Mouse (Mus musculus): Measurements from ENCODE around the gene Foxa1.

Foxa1 gene

GRCm38 (mm10) chr12:57550181-57550808, 3.6 kb upstream of the Foxa1 start:
- Histone ChIP-seq H3K4me1 (replicated peaks; ENCODE audit: low read depth, low read length) (peaks cover 43% of the 10 kb centered on the region), H3K36me3 (ENCODE audit: insufficient read depth, low read length) (no peaks in the 10 kb centered on the region), H3K9me3 (ENCODE audit: low read length) (no peaks in the 10 kb centered on the region), H3K4me3 (replicated peaks; ENCODE audit: low read length) (peak overlapping the region; percentile 43), H3K27me3 (ENCODE audit: insufficient read depth, low read length) (peaks cover 95% of the 10 kb centered on the region)
- no peak for TF ChIP-seq NANOG (IDR thresholded peaks at IDR 0.05; ENCODE audit: borderline replicate concordance, low read length)
- no peak for TF ChIP-seq CTCF (conservative IDR thresholded peaks at IDR 0.05; ENCODE audit: low read length)
- no peak for TF ChIP-seq POU5F1 (IDR thresholded peaks at IDR 0.05; ENCODE audit: borderline replicate concordance, low read length)

GRCm38 (mm10) chr12:57549667-57550160, 3.0 kb upstream of the Foxa1 start:
- H3K27me3 ChIP-seq (ENCODE audit: insufficient read depth, low read length), result peaks cover 94% of the 10 kb centered on the region
- H3K4me3 ChIP-seq (replicated peaks; ENCODE audit: low read length), result peak overlapping the region; percentile 43
- no peaks in the 10 kb centered on the region for H3K36me3 ChIP-seq (ENCODE audit: insufficient read depth, low read length)
- peaks cover 45% of the 10 kb centered on the region for H3K4me1 ChIP-seq (replicated peaks; ENCODE audit: low read depth, low read length)
- TF ChIP-seq POU5F1 (IDR thresholded peaks at IDR 0.05; ENCODE audit: borderline replicate concordance, low read length) (no peak), CTCF (conservative IDR thresholded peaks at IDR 0.05; ENCODE audit: low read length) (no peak), NANOG (IDR thresholded peaks at IDR 0.05; ENCODE audit: borderline replicate concordance, low read length) (no peak)
- H3K9me3 ChIP-seq (ENCODE audit: low read length), result no peaks in the 10 kb centered on the region

- Histone ChIP-seq H3K4me1 (replicated peaks; ENCODE audit: low read depth, low read length) (peaks cover 46% of the 10 kb centered on the region), H3K36me3 (ENCODE audit: insufficient read depth, low read length) (no peaks in the 10 kb centered on the region), H3K9me3 (ENCODE audit: low read length) (no peaks in the 10 kb centered on the region), H3K4me3 (replicated peaks; ENCODE audit: low read length) (peak overlapping the region; percentile 43), H3K27me3 (ENCODE audit: insufficient read depth, low read length) (peaks cover 95% of the 10 kb centered on the region)
- TF ChIP-seq CTCF (conservative IDR thresholded peaks at IDR 0.05; ENCODE audit: low read length) (no peak), NANOG (IDR thresholded peaks at IDR 0.05; ENCODE audit: borderline replicate concordance, low read length) (no peak), POU5F1 (IDR thresholded peaks at IDR 0.05; ENCODE audit: borderline replicate concordance, low read length) (no peak)
Observed at GRCm38 (mm10) chr12:57548981-57549666, 2.4 kb upstream of the Foxa1 start.

GRCm38 (mm10) chr12:57548352-57548980, 1.8 kb upstream of the Foxa1 start:
- peaks cover 47% of the 10 kb centered on the region for H3K4me1 ChIP-seq (replicated peaks; ENCODE audit: low read depth, low read length)
- TF ChIP-seq CTCF (conservative IDR thresholded peaks at IDR 0.05; ENCODE audit: low read length) (no peak; the same call in 1 of the 2 replicates), NANOG (IDR thresholded peaks at IDR 0.05; ENCODE audit: borderline replicate concordance, low read length) (no peak), POU5F1 (IDR thresholded peaks at IDR 0.05; ENCODE audit: borderline replicate concordance, low read length) (no peak)
- H3K36me3 ChIP-seq (ENCODE audit: insufficient read depth, low read length), result no peaks in the 10 kb centered on the region
- H3K4me3 ChIP-seq (replicated peaks; ENCODE audit: low read length), result no peak overlapping the region
- H3K9me3 ChIP-seq (ENCODE audit: low read length), result no peaks in the 10 kb centered on the region
- peaks cover 95% of the 10 kb centered on the region for H3K27me3 ChIP-seq (ENCODE audit: insufficient read depth, low read length)

GRCm38 (mm10) chr12:57547890-57548289, 1.2 kb upstream of the Foxa1 start:
- Histone ChIP-seq H3K4me3 (replicated peaks; ENCODE audit: low read length) (no peak overlapping the region), H3K27me3 (ENCODE audit: insufficient read depth, low read length) (peaks cover 95% of the 10 kb centered on the region), H3K9me3 (ENCODE audit: low read length) (no peaks in the 10 kb centered on the region), H3K36me3 (ENCODE audit: insufficient read depth, low read length) (no peaks in the 10 kb centered on the region), H3K4me1 (replicated peaks; ENCODE audit: low read depth, low read length) (peaks cover 52% of the 10 kb centered on the region)
- no peak for TF ChIP-seq NANOG (IDR thresholded peaks at IDR 0.05; ENCODE audit: borderline replicate concordance, low read length)
- no peak for TF ChIP-seq POU5F1 (IDR thresholded peaks at IDR 0.05; ENCODE audit: borderline replicate concordance, low read length)
- no peak for TF ChIP-seq CTCF (conservative IDR thresholded peaks at IDR 0.05; ENCODE audit: low read length)

GRCm38 (mm10) chr12:57545371-57546241, 1.1 kb downstream of the Foxa1 start:
- peak overlapping the region; percentile 76 for H3K4me3 ChIP-seq (replicated peaks; ENCODE audit: low read length)
- H3K4me1 ChIP-seq (replicated peaks; ENCODE audit: low read depth, low read length), result peaks cover 52% of the 10 kb centered on the region
- H3K36me3 ChIP-seq (ENCODE audit: insufficient read depth, low read length), result no peaks in the 10 kb centered on the region
- H3K9me3 ChIP-seq (ENCODE audit: low read length), result no peaks in the 10 kb centered on the region
- no peak for TF ChIP-seq POU5F1 (IDR thresholded peaks at IDR 0.05; ENCODE audit: borderline replicate concordance, low read length)
- no peak for TF ChIP-seq NANOG (IDR thresholded peaks at IDR 0.05; ENCODE audit: borderline replicate concordance, low read length)
- no peak for TF ChIP-seq CTCF (conservative IDR thresholded peaks at IDR 0.05; ENCODE audit: low read length)
- H3K27me3 ChIP-seq (ENCODE audit: insufficient read depth, low read length), result peaks cover 95% of the 10 kb centered on the region

- no peaks in the 10 kb centered on the region for H3K36me3 ChIP-seq (ENCODE audit: insufficient read depth, low read length)
- peaks cover 90% of the 10 kb centered on the region for H3K27me3 ChIP-seq (ENCODE audit: insufficient read depth, low read length)
- H3K9me3 ChIP-seq (ENCODE audit: low read length), result no peaks in the 10 kb centered on the region
- H3K4me3 ChIP-seq (replicated peaks; ENCODE audit: low read length), result peak overlapping the region; percentile 76
- TF ChIP-seq CTCF (conservative IDR thresholded peaks at IDR 0.05; ENCODE audit: low read length) (peak; percentile 59), NANOG (IDR thresholded peaks at IDR 0.05; ENCODE audit: borderline replicate concordance, low read length) (no peak), POU5F1 (IDR thresholded peaks at IDR 0.05; ENCODE audit: borderline replicate concordance, low read length) (no peak)
- peaks cover 44% of the 10 kb centered on the region for H3K4me1 ChIP-seq (replicated peaks; ENCODE audit: low read depth, low read length)
Observed at GRCm38 (mm10) chr12:57544641-57545370, 1.9 kb downstream of the Foxa1 start.

All from E14TG2a.4 (cell line).